Mouse (Mus musculus) bone marrow, adult 2 months (tissue): ENCODE measurements around the gene Npff. TPM values are rescaled to one million over a fixed set of nuclear protein-coding genes. Genes with fewer than 3 reads are reported as not detected.

Experiments used
- H3K27ac ChIP-seq: fragments of 200-500 bp; 2 replicates; pipeline ENCODE4 v1.5.1; 2012; ENCODE audit warnings: low read depth, mild to moderate bottlenecking, control low read depth, inconsistent platforms, low read length; ENCODE audit not compliant: control insufficient read depth, poor library complexity, insufficient read depth
- H3K4me1 ChIP-seq: fragments of 200-500 bp; 2 replicates; pipeline ENCODE4 v1.6.1; 2011; ENCODE audit warnings: low read length; ENCODE audit not compliant: control insufficient read depth, insufficient read depth
- H3K4me3 ChIP-seq: fragments of 200-500 bp; replicated peaks from 2 replicates; pipeline ENCODE3; 2011; ENCODE audit warnings: mild to moderate bottlenecking, low read depth, low read length, control low read depth; ENCODE audit not compliant: control insufficient read depth
- CTCF ChIP-seq: fragments of 200-500 bp; IDR thresholded peaks from 2 replicates; pipeline ENCODE4 v1.5.1; 2011; ENCODE audit warnings: low read length, control low read depth; ENCODE audit not compliant: control insufficient read depth, insufficient read depth
- POLR2A ChIP-seq: fragments of 200-500 bp; IDR thresholded peaks from 2 replicates; pipeline ENCODE4 v1.6.1; 2011; ENCODE audit warnings: low read depth, mild to moderate bottlenecking, control low read depth, low read length, borderline replicate concordance; ENCODE audit not compliant: control insufficient read depth
- WGBS: fragments of 180-500 bp; shearing (Covaris S2); methylation state at CpG from one replicate; pipeline ENCODE4 v1.1.7; 2018; 5-methylcytosine and 5-hydroxymethylcytosine counted together
- polyA plus RNA-seq: library from polyadenylated mRNA; stranded (reverse); fragments of >200 nt; gene quantifications from 2 replicates; pipeline ENCODE4 v1.2.4, GENCODE M21; 2011; ENCODE audit warnings: low replicate concordance; ENCODE audit not compliant: missing spikeins, insufficient read depth, insufficient read length

Npff gene
- polyA plus RNA-seq, 1 experiment, result 32.7 TPM

DNA sequence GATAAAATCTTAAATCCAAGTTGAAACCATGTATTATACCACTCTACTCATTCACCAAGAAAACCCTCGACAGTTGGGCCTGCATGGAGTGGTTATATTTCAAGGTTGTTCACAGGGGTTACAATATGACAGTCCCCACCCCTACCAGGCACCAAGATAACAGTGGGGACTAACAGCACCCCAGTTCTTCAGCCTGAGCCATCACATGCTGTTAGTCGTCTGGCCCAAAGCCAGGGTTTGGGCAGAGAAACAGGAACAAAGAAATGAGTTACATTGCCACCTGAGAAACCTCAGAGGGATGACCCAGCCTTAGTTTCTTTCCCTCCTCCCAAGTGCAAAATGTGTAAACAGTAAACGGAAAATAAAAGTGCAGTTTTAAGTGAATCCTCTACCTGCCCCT is 25.4 kb downstream of the Npff start:
- TF ChIP-seq POLR2A (no peak), CTCF (no peak)
- Histone ChIP-seq H3K4me1 (no peaks in the 10 kb centered on the region), H3K4me3 (no peak overlapping the region), H3K27ac (no peak overlapping the region)
- WGBS, result 39% methylated on average over 3 of the region's 3 CpGs

DNA sequence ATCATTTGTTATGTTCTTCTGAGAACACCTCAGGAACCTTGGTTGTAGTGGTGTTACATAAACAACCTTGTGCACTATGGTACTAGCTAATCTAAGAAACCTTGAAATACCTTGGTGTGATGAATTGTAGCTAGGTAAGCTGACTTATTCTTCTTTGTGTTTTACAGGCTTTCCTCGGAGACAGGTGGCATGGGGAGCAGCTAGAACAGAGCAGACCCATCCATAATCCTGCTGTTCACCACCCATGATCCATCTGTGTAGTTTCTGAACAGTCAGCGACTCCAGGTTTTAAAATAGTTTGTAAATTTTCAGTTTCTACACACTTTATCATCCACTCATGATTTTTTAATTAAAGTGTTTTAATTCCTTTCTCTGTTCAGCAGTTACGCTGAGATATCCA is 26.4 kb downstream of the Npff start:
- Histone ChIP-seq H3K4me1 (no peaks in the 10 kb centered on the region), H3K4me3 (no peak overlapping the region), H3K27ac (no peak overlapping the region)
- WGBS, result 88% methylated on average over 3 of the region's 3 CpGs
- no peak for TF ChIP-seq POLR2A
- no peak for TF ChIP-seq CTCF

DNA sequence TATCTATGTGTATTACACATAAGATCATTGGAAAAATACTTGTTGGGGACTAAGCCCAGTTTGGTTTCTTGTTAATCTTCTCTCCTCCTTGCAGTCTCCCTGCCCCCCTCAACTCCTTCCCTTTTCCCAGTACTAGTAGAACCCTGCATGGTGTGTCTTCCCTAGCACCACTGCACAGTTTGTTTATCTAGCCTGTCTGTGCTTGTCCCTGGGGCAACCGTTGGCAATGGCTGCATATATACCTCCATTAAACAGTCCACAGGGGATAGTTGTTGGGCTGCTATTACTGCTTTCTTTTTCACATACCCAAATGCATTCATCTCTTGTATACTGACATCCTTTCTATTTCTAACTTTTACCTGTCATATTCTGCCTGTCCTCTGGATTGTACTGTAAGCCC is 37.1 kb downstream of the Npff start:
- H3K4me3 ChIP-seq, result no peak overlapping the region
- TF ChIP-seq POLR2A (no peak), CTCF (no peak)
- H3K27ac ChIP-seq, result no peak overlapping the region
- H3K4me1 ChIP-seq, result no peaks in the 10 kb centered on the region
- 85% methylated on average over 1 of the region's 1 CpGs for WGBS

DNA sequence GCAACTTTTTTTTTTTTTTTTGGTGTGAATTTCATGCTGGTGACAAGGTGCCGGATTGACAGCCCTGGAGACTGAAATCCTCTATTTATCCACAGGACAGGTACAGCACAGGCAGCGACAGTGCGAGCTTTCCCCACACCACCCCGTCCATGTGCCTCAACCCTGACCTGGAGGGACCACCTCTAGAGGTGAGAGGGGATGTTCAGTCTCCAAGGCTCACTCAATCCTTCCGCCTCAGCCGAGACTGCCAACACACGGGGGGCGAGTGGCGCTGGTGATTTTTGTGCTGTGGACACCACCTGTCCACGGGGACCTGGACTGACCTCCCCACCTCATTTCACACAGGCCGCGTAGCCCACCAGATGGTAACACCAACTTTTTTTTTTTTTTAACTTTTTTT is 38.9 kb downstream of the Npff start:
- no peaks in the 10 kb centered on the region for H3K4me1 ChIP-seq
- no peak overlapping the region for H3K4me3 ChIP-seq
- no peak for TF ChIP-seq CTCF
- no peak for TF ChIP-seq POLR2A
- no peak overlapping the region for H3K27ac ChIP-seq
- WGBS, result 94% methylated on average over 12 of the region's 12 CpGs

DNA sequence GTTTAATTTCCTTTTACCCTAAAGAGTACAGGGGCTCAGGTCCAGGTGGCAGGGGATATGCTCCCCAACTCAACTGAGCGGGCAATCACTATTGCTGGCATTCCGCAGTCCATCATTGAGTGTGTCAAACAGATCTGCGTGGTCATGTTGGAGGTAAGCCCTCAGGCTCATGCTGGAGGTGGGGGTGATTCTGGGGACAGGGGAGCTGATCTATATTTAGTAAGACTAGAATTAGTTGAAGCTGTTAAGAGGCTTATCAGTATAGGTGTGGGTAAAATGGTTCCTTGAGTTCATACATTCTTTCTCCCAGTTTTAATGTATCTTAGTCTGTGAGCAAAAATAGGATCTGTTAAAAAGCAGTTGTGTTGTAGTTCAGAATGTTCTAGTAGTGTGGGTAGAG is 41.6 kb downstream of the Npff start:
- Histone ChIP-seq H3K4me1 (no peaks in the 10 kb centered on the region), H3K27ac (no peak overlapping the region), H3K4me3 (no peak overlapping the region)
- WGBS, result 95% methylated on average over 3 of the region's 3 CpGs
- TF ChIP-seq CTCF, result no peak
- no peak for TF ChIP-seq POLR2A

DNA sequence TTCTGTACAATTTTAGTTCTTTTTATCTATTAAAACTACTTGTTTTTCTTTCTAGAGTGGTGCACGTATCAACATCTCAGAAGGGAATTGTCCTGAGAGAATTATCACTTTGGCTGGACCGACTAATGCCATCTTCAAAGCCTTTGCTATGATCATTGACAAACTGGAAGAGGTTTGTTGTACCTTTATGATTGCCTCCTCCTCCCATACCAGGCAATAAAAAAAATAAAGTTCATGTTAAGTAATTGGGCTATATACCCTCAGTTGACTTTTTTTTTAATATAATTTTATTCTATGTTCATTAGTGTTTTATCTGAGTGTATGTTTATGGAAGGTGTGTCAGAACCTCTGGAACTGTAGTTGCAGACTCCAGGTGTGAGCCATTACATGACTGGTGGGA is 50.2 kb downstream of the Npff start:
- no peak overlapping the region for H3K27ac ChIP-seq
- no peak overlapping the region for H3K4me3 ChIP-seq
- TF ChIP-seq POLR2A (no peak), CTCF (no peak)
- H3K4me1 ChIP-seq, result no peaks in the 10 kb centered on the region
- 88% methylated on average over 2 of the region's 2 CpGs for WGBS

Other genes starting within 250 kb of the Npff start
- gene Mfsd5, start 245.5 kb downstream of the Npff start, polyA plus RNA-seq, result 10.5 and 13.5 TPM in 2 replicates
- gene Espl1, start 228.7 kb downstream of the Npff start, polyA plus RNA-seq, result 22.9 and 39.8 TPM in 2 replicates
- 352 and 432 TPM in 2 replicates for gene Pfdn5, start 198.8 kb downstream of the Npff start, polyA plus RNA-seq
- 40.0 and 43.6 TPM in 2 replicates for gene Myg1, start 193.2 kb downstream of the Npff start, polyA plus RNA-seq
- gene Aaas, start 174.2 kb downstream of the Npff start, polyA plus RNA-seq, result 56.6 and 97.9 TPM in 2 replicates
- 3.2 and 3.5 TPM in 2 replicates for gene Sp7, start 157.8 kb downstream of the Npff start, polyA plus RNA-seq
- gene Sp1, start 118.8 kb downstream of the Npff start, polyA plus RNA-seq, result 13.8 and 35.2 TPM in 2 replicates
- 4.8 TPM in 1 of 2 replicates, not detected in the other for gene Amhr2, start 79.6 kb downstream of the Npff start, polyA plus RNA-seq
- 125 and 251 TPM in 2 replicates for gene Prr13, start 65.9 kb downstream of the Npff start, polyA plus RNA-seq
- gene Pcbp2, start 54.4 kb downstream of the Npff start, polyA plus RNA-seq, result 210 and 264 TPM in 2 replicates
- gene Gm10337, start 21.2 kb downstream of the Npff start, polyA plus RNA-seq, result not detected in 2 replicates
- gene Map3k12, start 7.9 kb downstream of the Npff start, polyA plus RNA-seq, result 2.2 and 3.1 TPM in 2 replicates
- 38.4 and 67.5 TPM in 2 replicates for gene Tarbp2, start 6.8 kb downstream of the Npff start, polyA plus RNA-seq
- 7.3 TPM in 1 of 2 replicates, not detected in the other for gene Gm28047, start 100.1 kb upstream of the Npff start, polyA plus RNA-seq
- 29.6 and 45.2 TPM in 2 replicates for gene Atf7, start 100.5 kb upstream of the Npff start, polyA plus RNA-seq
- 189 and 212 TPM in 2 replicates for gene Atp5g2, start 147.4 kb upstream of the Npff start, polyA plus RNA-seq
- 24.4 and 28.0 TPM in 2 replicates for gene Calcoco1, start 197.2 kb upstream of the Npff start, polyA plus RNA-seq